Mouse (Mus musculus) liver, adult 2 months (tissue): ENCODE data around the gene Mettl2. TPM values are rescaled to one million over a fixed set of nuclear protein-coding genes. Genes with fewer than 3 reads are reported as not detected.
"Not testable (repeated sequence)": the region's sequence is repeated elsewhere in the genome, so short reads cannot be mapped to it uniquely, and the experiment has no call there.

Source experiments
- DNase-seq: peaks from one replicate; pipeline ENCODE4 v3.0.0-alpha.2; 2011; ENCODE audit warnings: low read depth, low spot score; ENCODE audit errors: extremely low read depth
- H3K27ac ChIP-seq: fragments of 200-500 bp; replicated peaks from 2 replicates; pipeline ENCODE4 v1.5.1; 2012; ENCODE audit warnings: low read depth, mild to moderate bottlenecking, control low read depth, inconsistent platforms, low read length; ENCODE audit not compliant: insufficient read depth
- H3K27me3 ChIP-seq: fragments of 200-500 bp; 2 replicates; pipeline ENCODE4 v1.6.1; 2012; ENCODE audit warnings: mild to moderate bottlenecking, moderate library complexity, low read length, inconsistent platforms; ENCODE audit not compliant: control insufficient read depth, insufficient read depth
- H3K36me3 ChIP-seq: fragments of 200-500 bp; 2 replicates; pipeline ENCODE4 v1.6.1; 2012; ENCODE audit warnings: low read length, inconsistent platforms; ENCODE audit not compliant: control insufficient read depth, insufficient read depth
- H3K4me1 ChIP-seq: fragments of 200-500 bp; 2 replicates; pipeline ENCODE4 v1.6.1; 2011; ENCODE audit warnings: low read length; ENCODE audit not compliant: control insufficient read depth, insufficient read depth
- H3K4me3 ChIP-seq: fragments of 200-500 bp; 2 replicates; pipeline ENCODE4 v1.5.1; 2011; ENCODE audit warnings: low read depth, mild to moderate bottlenecking, control low read depth, low read length, moderate library complexity; ENCODE audit not compliant: insufficient read depth
- H3K79me2 ChIP-seq: fragments of 200-500 bp; 2 replicates; pipeline ENCODE4 v1.6.1; 2012; ENCODE audit warnings: inconsistent platforms, mild to moderate bottlenecking, low read length, moderate library complexity; ENCODE audit not compliant: control insufficient read depth, insufficient read depth
- H3K9ac ChIP-seq: fragments of 200-500 bp; 2 replicates; pipeline ENCODE4 v1.6.1; 2012; ENCODE audit warnings: low read depth, mild to moderate bottlenecking, control low read depth, inconsistent platforms, low read length
- CTCF ChIP-seq: fragments of 200-500 bp; IDR thresholded peaks from 2 replicates; pipeline ENCODE4 v1.5.1; 2011; ENCODE audit warnings: low read depth, low read length, control low read depth
- POLR2A ChIP-seq: fragments of 200-500 bp; IDR thresholded peaks from 2 replicates; pipeline ENCODE4 v1.6.1; 2011; ENCODE audit warnings: low read length, control low read depth; ENCODE audit not compliant: insufficient read depth; ENCODE audit errors: extremely low read depth
- WGBS: fragments of 180-500 bp; shearing (Covaris S2); methylation state at CpG from one replicate; pipeline ENCODE4 v1.1.7; 2018; 5-methylcytosine and 5-hydroxymethylcytosine counted together
- polyA plus RNA-seq: library from polyadenylated mRNA; depleted of rRNA; stranded (reverse); fragments of >200 nt; gene quantifications from 2 replicates; pipeline ENCODE4 v1.2.3, GENCODE M21; 2012; rRNA removed
- total RNA-seq: library from RNA; depleted of rRNA; stranded (reverse); fragments of >200 nt; gene quantifications from 2 replicates; pipeline ENCODE4 v1.2.3, GENCODE M21; 2014; rRNA removed

Mettl2 gene
- total RNA-seq (11.0 and 11.5 TPM in 2 replicates), polyA plus RNA-seq (5.9 and 7.9 TPM in 2 replicates)

- Histone ChIP-seq H3K27ac (peak within 1 kb of the TSS; percentile 21), H3K27me3 (no peaks in the 10 kb centered on the region), H3K36me3 (peaks cover 8% of the 10 kb centered on the region), H3K4me1 (peaks cover 4% of the 10 kb centered on the region), H3K79me2 (peaks cover 6% of the 10 kb centered on the region; the same call in 1 of the 2 replicates), H3K4me3 (peak within 1 kb of the TSS; percentile 81), H3K9ac (peak within 1 kb of the TSS; percentile 66)
- peak; percentile 70 for DNase-seq
- TF ChIP-seq CTCF = peak; percentile 71
- peak; percentile 66; the same call in 1 of the 2 replicates for TF ChIP-seq POLR2A
- 3% methylated on average over 35 of the region's 38 CpGs for WGBS
These were observed at the start of gene Mettl2 for GRCm38 (mm10) chr11:105125735-105126519. Gene Mettl2, plus strand, starts transcription at chr11:105126425.

GRCm38 (mm10) chr11:105112448-105112847 lies 13.8 kb upstream of the Mettl2 start:
- not testable (repeated sequence) for H3K27ac ChIP-seq, H3K36me3 ChIP-seq, H3K4me3 ChIP-seq, DNase-seq, H3K4me1 ChIP-seq, H3K79me2 ChIP-seq, H3K9ac ChIP-seq, H3K27me3 ChIP-seq
- 73% methylated on average over 19 of the region's 22 CpGs for WGBS

DNA sequence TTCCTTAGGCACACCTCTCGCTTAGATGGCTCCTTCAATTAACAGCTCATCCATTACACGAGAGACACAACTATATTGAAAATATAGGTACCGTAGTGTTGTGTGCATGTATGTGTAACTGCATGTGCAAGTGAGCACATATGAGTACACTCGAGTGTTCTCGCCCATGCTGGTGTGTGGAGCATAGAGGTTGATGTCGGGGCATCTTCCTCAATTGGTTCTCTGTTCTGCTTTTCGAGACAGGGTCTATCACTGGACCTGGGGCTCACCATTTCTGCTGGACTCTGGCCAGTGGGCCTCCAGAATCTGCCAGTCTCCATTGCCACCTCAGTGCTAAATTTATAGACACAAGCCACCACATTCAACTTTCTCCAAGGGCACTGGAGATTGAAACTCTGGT lies 8.4 kb upstream of the Mettl2 start:
- TF ChIP-seq POLR2A (no peak), CTCF (no peak)

DNA sequence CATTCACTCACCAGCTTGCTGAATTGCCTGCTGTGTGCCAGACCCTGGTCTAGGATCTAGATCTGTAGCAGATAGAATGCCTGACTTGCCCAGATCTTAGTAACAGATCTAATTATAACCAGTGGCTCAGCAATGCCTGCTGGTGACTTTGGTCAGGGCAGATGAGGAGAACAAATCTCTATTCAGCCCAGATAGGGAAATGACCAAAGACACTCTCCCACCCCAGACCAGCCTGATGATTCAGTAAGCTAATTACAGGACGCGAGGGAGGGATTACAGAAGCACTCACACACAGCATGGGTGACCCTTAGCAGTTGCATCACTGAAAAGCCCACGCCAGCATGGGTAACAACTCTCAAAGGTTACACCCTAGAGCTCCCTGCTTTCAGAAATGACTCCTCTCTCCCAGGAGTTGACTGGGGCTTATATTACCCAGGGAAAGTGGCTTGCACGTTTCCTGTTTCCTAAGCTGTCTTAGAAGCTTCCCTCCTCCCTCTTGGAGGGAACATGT lies 5.6 kb upstream of the Mettl2 start:
- H3K79me2 ChIP-seq = no peaks in the 10 kb centered on the region
- no peak overlapping the region for H3K9ac ChIP-seq
- TF ChIP-seq CTCF (no peak), POLR2A (no peak)
- DNase-seq = no peak
- H3K4me3 ChIP-seq = no peak overlapping the region
- 34% methylated on average over 4 of the region's 4 CpGs for WGBS
- no peaks in the 10 kb centered on the region for H3K36me3 ChIP-seq
- H3K27ac ChIP-seq = no peak overlapping the region
- no peaks in the 10 kb centered on the region for H3K27me3 ChIP-seq
- no peaks in the 10 kb centered on the region; the same call in none of the 2 replicates for H3K4me1 ChIP-seq

More for the DNA sequence above, 8.4 kb upstream of the Mettl2 start:
- Histone ChIP-seq H3K79me2 (no peaks in the 10 kb centered on the region), H3K9ac (no peak overlapping the region), H3K36me3 (no peaks in the 10 kb centered on the region), H3K27me3 (no peaks in the 10 kb centered on the region; the same call in 1 of the 2 replicates), H3K27ac (no peak overlapping the region), H3K4me1 (no peaks in the 10 kb centered on the region), H3K4me3 (no peak overlapping the region)
- 94% methylated on average over 7 of the region's 7 CpGs for WGBS
- no peak for DNase-seq

GRCm38 (mm10) chr11:105121792-105122191 lies 4.4 kb upstream of the Mettl2 start:
- H3K27ac ChIP-seq, H3K4me3 ChIP-seq, H3K79me2 ChIP-seq, H3K36me3 ChIP-seq, H3K27me3 ChIP-seq, H3K9ac ChIP-seq, DNase-seq, H3K4me1 ChIP-seq: not testable (repeated sequence)
- WGBS = 81% methylated on average over 5 of the region's 5 CpGs

DNA sequence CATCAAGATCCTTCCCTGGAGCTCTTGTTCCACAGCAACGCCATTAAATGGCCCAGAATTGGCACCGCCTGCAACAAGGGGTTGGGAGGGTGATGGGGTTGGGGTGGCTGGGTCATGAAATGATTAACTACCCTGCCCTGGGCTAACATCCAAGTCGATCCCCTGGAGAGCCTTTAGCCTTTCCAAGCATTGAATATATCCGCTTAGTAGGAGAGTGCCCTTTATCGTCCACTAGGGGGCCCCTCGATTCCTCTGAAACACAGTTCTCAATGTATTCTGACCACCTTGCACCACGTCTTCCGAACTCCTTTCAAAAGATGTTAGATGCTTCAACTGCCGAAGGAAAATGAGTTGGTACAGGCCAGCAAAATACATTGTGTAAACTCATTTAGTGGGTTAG lies 2.2 kb upstream of the Mettl2 start:
- H3K9ac ChIP-seq = no peak overlapping the region
- peaks cover 4% of the 10 kb centered on the region for H3K4me1 ChIP-seq
- 5% methylated on average over 9 of the region's 9 CpGs for WGBS
- DNase-seq = peak; percentile 89
- H3K36me3 ChIP-seq = no peaks in the 10 kb centered on the region
- TF ChIP-seq POLR2A (no peak), CTCF (peak; percentile 46)
- no peaks in the 10 kb centered on the region for H3K27me3 ChIP-seq
- H3K4me3 ChIP-seq = no peak overlapping the region
- H3K79me2 ChIP-seq = peaks cover 6% of the 10 kb centered on the region; the same call in 1 of the 2 replicates
- no peak overlapping the region for H3K27ac ChIP-seq
